Mouse (Mus musculus): ENCODE measurements at regions not wholly inside any gene's neighbourhood (a gene's known extent, or its start where the extent isn't known, plus 50 kb on each side); places are given as distances from the start of the nearest gene placed in this dataset.

DNA sequence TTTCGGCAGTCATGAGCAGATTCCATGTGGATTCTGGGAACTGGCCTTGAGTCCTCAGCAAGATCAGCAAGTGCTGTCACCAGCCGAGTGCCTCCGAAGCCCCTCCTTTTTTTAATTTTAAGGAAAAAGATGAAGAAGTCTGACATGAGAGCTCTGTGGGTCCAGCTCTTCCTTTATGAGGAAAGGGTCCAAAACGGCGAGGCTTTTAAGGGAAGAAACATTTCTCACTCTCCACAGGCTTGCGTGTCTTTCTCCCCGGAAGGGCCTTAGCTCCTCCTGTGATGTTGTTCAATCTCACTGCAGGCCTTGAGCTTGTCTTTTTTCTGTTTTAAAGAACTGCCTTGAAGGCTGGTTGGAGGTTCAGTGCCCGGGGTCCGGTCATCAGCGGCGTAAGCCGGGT, 283.5 kb upstream of the Klf3 start:
- Histone ChIP-seq H3K27me3 (replicated peaks; ENCODE audit: control insufficient read depth, insufficient read depth, low read length) (no peaks in the 10 kb centered on the region), H3K4me2 (ENCODE audit: low read length) (no peak overlapping the region), H3K27ac (ENCODE audit: low read depth) (no peak overlapping the region), H3K9ac (ENCODE audit: low read length) (no peak overlapping the region), H3K36me3 (ENCODE audit: control insufficient read depth, insufficient read depth, low read length) (no peaks in the 10 kb centered on the region), H3K9me3 (ENCODE audit: control insufficient read depth, low read length) (no peaks in the 10 kb centered on the region), H3K4me1 (replicated peaks; ENCODE audit: control insufficient read depth, insufficient read depth, low read length) (peaks cover 11% of the 10 kb centered on the region; the same call in 1 of the 2 replicates), H3K4me3 (ENCODE audit: low read depth, low read length) (no peak overlapping the region)
- no peak for DNase-seq (ENCODE audit: low spot score)
- no peak for ATAC-seq (replicated peaks; ENCODE audit: low FRiP score, low TSS enrichment, low read depth)
- 81% methylated on average over 12 of the region's 12 CpGs for WGBS

DNA sequence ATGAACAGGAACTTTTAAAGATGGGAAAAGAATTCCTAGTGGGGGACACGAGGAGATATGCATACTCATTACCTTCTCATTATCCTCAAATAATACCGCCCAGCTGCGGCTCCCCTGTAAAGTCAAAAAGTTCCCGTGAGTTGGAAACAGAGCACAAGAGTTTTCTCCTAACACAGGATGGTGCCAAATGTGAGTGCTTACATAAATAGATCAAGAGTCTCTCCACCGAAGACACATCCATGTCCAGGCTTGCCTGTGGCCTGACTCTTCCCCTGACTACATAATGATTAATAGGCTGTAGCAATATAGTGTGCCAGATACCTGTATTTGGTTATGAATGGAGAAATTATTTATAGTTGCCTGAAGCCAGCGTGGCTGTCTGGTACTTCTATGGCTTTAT, 281.8 kb upstream of the Klf3 start:
- no peaks in the 10 kb centered on the region for H3K36me3 ChIP-seq (ENCODE audit: control insufficient read depth, insufficient read depth, low read length)
- no peak overlapping the region for H3K27ac ChIP-seq (ENCODE audit: low read depth)
- no peak for DNase-seq (ENCODE audit: low spot score)

DNA sequence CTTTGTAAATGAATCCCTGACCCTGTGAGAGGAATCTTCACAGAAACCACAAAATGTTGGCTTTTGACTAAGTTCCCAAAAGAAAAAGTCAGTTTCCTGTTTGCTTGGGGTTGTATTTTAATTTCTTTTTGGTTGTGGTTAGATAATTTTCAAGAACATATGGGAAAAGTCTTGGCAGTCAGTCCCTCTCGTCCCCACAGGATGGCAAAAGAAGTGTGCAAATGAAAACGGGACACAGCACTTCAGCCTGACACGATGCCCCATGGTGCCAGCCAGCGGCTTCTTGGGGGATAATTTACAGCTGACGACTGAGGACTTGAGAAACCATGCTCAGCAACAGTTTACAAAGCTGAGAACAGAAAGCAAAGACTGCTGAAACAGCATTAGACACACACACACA, 281.2 kb upstream of the Klf3 start:
- 32% methylated on average over 5 of the region's 5 CpGs for WGBS
- no peak overlapping the region for H3K9ac ChIP-seq (ENCODE audit: low read length)

More for the DNA sequence above, 281.8 kb upstream of the Klf3 start:
- no peak overlapping the region for H3K4me3 ChIP-seq (ENCODE audit: low read depth, low read length)
- no peak overlapping the region for H3K4me2 ChIP-seq (ENCODE audit: low read length)
- H3K9me3 ChIP-seq (ENCODE audit: control insufficient read depth, low read length): no peaks in the 10 kb centered on the region
- no peaks in the 10 kb centered on the region for H3K27me3 ChIP-seq (replicated peaks; ENCODE audit: control insufficient read depth, insufficient read depth, low read length)
- no peak overlapping the region for H3K9ac ChIP-seq (ENCODE audit: low read length)
- no peak for ATAC-seq (replicated peaks; ENCODE audit: low FRiP score, low TSS enrichment, low read depth)
- WGBS: 66% methylated on average over 6 of the region's 6 CpGs
- H3K4me1 ChIP-seq (replicated peaks; ENCODE audit: control insufficient read depth, insufficient read depth, low read length): peaks cover 11% of the 10 kb centered on the region; the same call in 1 of the 2 replicates

DNA sequence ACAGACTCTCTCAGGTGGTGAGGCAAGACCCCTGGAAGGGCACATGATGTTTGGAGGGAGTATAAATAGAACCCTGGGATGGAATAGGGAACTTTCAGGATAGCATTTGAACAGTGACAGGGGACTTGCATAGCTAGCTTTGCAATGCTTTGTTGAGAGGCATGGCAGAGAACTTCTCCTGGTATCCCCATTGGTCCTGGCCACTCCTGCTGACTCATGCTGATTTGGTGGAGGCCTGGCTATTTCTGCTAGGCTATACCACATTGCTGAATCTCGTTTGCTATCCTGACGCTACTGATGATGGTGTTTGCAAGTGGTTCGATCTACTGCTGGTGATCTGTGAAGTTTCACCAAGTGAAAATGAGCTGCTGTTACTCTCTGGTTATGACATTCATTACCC, 276.7 kb upstream of the Klf3 start:
- H3K4me2 ChIP-seq (ENCODE audit: low read length): no peak overlapping the region
- no peaks in the 10 kb centered on the region for H3K27me3 ChIP-seq (replicated peaks; ENCODE audit: control insufficient read depth, insufficient read depth, low read length)
- no peak overlapping the region for H3K4me3 ChIP-seq (ENCODE audit: low read depth, low read length)
- DNase-seq (ENCODE audit: low spot score) (no peak), ATAC-seq (replicated peaks; ENCODE audit: low FRiP score, low TSS enrichment, low read depth) (no peak)
- 0 out of 2 replicates have a peak, but pooled peaks cover under 1% of the 10 kb centered on the region for H3K4me1 ChIP-seq (replicated peaks; ENCODE audit: control insufficient read depth, insufficient read depth, low read length)
- 87% methylated on average over 3 of the region's 3 CpGs for WGBS
- no peaks in the 10 kb centered on the region for H3K36me3 ChIP-seq (ENCODE audit: control insufficient read depth, insufficient read depth, low read length)
- H3K27ac ChIP-seq (ENCODE audit: low read depth): no peak overlapping the region
- no peaks in the 10 kb centered on the region for H3K9me3 ChIP-seq (ENCODE audit: control insufficient read depth, low read length)
- no peak overlapping the region for H3K9ac ChIP-seq (ENCODE audit: low read length)

More for the DNA sequence above, 281.2 kb upstream of the Klf3 start:
- Histone ChIP-seq H3K27me3 (replicated peaks; ENCODE audit: control insufficient read depth, insufficient read depth, low read length) (no peaks in the 10 kb centered on the region), H3K4me2 (ENCODE audit: low read length) (no peak overlapping the region), H3K36me3 (ENCODE audit: control insufficient read depth, insufficient read depth, low read length) (no peaks in the 10 kb centered on the region), H3K4me3 (ENCODE audit: low read depth, low read length) (no peak overlapping the region), H3K4me1 (replicated peaks; ENCODE audit: control insufficient read depth, insufficient read depth, low read length) (peaks cover 11% of the 10 kb centered on the region; the same call in 1 of the 2 replicates), H3K27ac (ENCODE audit: low read depth) (no peak overlapping the region), H3K9me3 (ENCODE audit: control insufficient read depth, low read length) (no peaks in the 10 kb centered on the region)
- DNase-seq (ENCODE audit: low spot score) (peak; percentile 48), ATAC-seq (replicated peaks; ENCODE audit: low FRiP score, low TSS enrichment, low read depth) (no peak)

GRCm38 (mm10) chr5:64527962-64528361, 275.2 kb upstream of the Klf3 start:
- DNase-seq (ENCODE audit: low spot score): no peak
- H3K9ac ChIP-seq (ENCODE audit: low read length): no peak overlapping the region
- WGBS: 79% methylated on average over 3 of the region's 3 CpGs

GRCm38 (mm10) chr5:64534371-64534770, 268.8 kb upstream of the Klf3 start:
- Histone ChIP-seq H3K36me3 (ENCODE audit: control insufficient read depth, insufficient read depth, low read length) (no peaks in the 10 kb centered on the region), H3K4me2 (ENCODE audit: low read length) (no peak overlapping the region), H3K4me1 (replicated peaks; ENCODE audit: control insufficient read depth, insufficient read depth, low read length) (peaks cover 19% of the 10 kb centered on the region), H3K27me3 (replicated peaks; ENCODE audit: control insufficient read depth, insufficient read depth, low read length) (no peaks in the 10 kb centered on the region), H3K9ac (ENCODE audit: low read length) (no peak overlapping the region), H3K4me3 (ENCODE audit: low read depth, low read length) (no peak overlapping the region), H3K27ac (ENCODE audit: low read depth) (no peak overlapping the region), H3K9me3 (ENCODE audit: control insufficient read depth, low read length) (no peaks in the 10 kb centered on the region)
- ATAC-seq (replicated peaks; ENCODE audit: low FRiP score, low TSS enrichment, low read depth) (no peak), DNase-seq (ENCODE audit: low spot score) (no peak)
- 85% methylated on average over 4 of the region's 4 CpGs for WGBS

More at GRCm38 (mm10) chr5:64527962-64528361, 275.2 kb upstream of the Klf3 start:
- Histone ChIP-seq H3K36me3 (ENCODE audit: control insufficient read depth, insufficient read depth, low read length) (no peaks in the 10 kb centered on the region), H3K4me1 (replicated peaks; ENCODE audit: control insufficient read depth, insufficient read depth, low read length) (no peaks in the 10 kb centered on the region), H3K9me3 (ENCODE audit: control insufficient read depth, low read length) (no peaks in the 10 kb centered on the region), H3K4me3 (ENCODE audit: low read depth, low read length) (no peak overlapping the region), H3K27ac (ENCODE audit: low read depth) (no peak overlapping the region), H3K27me3 (replicated peaks; ENCODE audit: control insufficient read depth, insufficient read depth, low read length) (no peaks in the 10 kb centered on the region), H3K4me2 (ENCODE audit: low read length) (no peak overlapping the region)
- ATAC-seq (replicated peaks; ENCODE audit: low FRiP score, low TSS enrichment, low read depth): no peak

- no peak overlapping the region for H3K4me3 ChIP-seq (ENCODE audit: low read depth, low read length)
- no peak overlapping the region for H3K4me2 ChIP-seq (ENCODE audit: low read length)
- H3K36me3 ChIP-seq (ENCODE audit: control insufficient read depth, insufficient read depth, low read length): no peaks in the 10 kb centered on the region
- WGBS: 90% methylated on average over 6 of the region's 6 CpGs
- DNase-seq (ENCODE audit: low spot score) (peak; percentile 39), ATAC-seq (replicated peaks; ENCODE audit: low FRiP score, low TSS enrichment, low read depth) (no peak)
- no peaks in the 10 kb centered on the region for H3K9me3 ChIP-seq (ENCODE audit: control insufficient read depth, low read length)
- no peak overlapping the region for H3K9ac ChIP-seq (ENCODE audit: low read length)
- H3K27ac ChIP-seq (ENCODE audit: low read depth): no peak overlapping the region
- H3K4me1 ChIP-seq (replicated peaks; ENCODE audit: control insufficient read depth, insufficient read depth, low read length): peaks cover 19% of the 10 kb centered on the region
- no peaks in the 10 kb centered on the region for H3K27me3 ChIP-seq (replicated peaks; ENCODE audit: control insufficient read depth, insufficient read depth, low read length)
Measured at GRCm38 (mm10) chr5:64534947-64535346, 268.2 kb upstream of the Klf3 start.

DNA sequence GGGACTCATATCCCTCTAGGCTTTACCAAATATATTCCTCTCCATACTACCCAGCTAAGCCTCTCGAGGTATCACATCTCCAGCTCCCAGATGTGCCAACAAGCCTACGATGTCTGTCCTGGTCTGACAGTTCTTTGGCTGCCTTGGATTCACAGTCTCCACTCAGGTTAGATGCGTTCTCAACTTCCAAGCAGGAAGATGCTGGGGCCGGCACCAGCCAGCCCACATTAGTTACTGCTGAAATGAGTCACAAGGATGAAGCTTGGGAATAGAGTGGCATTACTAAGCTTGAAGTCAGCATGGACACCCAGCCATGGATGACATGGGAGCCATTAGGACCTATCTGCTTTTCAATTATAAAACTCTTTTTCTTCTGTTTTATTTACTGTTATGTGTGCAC, 267.6 kb upstream of the Klf3 start:
- Histone ChIP-seq H3K4me3 (ENCODE audit: low read depth, low read length) (no peak overlapping the region), H3K27me3 (replicated peaks; ENCODE audit: control insufficient read depth, insufficient read depth, low read length) (no peaks in the 10 kb centered on the region), H3K36me3 (ENCODE audit: control insufficient read depth, insufficient read depth, low read length) (no peaks in the 10 kb centered on the region), H3K27ac (ENCODE audit: low read depth) (peak overlapping the region; percentile 63; the same call in 1 of the 2 replicates), H3K4me1 (replicated peaks; ENCODE audit: control insufficient read depth, insufficient read depth, low read length) (peaks cover 19% of the 10 kb centered on the region), H3K9me3 (ENCODE audit: control insufficient read depth, low read length) (no peaks in the 10 kb centered on the region), H3K4me2 (ENCODE audit: low read length) (no peak overlapping the region), H3K9ac (ENCODE audit: low read length) (no peak overlapping the region)
- ATAC-seq (replicated peaks; ENCODE audit: low FRiP score, low TSS enrichment, low read depth) (no peak), DNase-seq (ENCODE audit: low spot score) (peak; percentile 50)
- WGBS: 86% methylated on average over 4 of the region's 4 CpGs

- DNase-seq (ENCODE audit: low spot score) (peak; percentile 79), ATAC-seq (replicated peaks; ENCODE audit: low FRiP score, low TSS enrichment, low read depth) (peak; percentile 88)
- Histone ChIP-seq H3K9ac (ENCODE audit: low read length) (no peak overlapping the region), H3K4me3 (ENCODE audit: low read depth, low read length) (no peak overlapping the region), H3K27ac (ENCODE audit: low read depth) (peak overlapping the region; percentile 63), H3K27me3 (replicated peaks; ENCODE audit: control insufficient read depth, insufficient read depth, low read length) (no peaks in the 10 kb centered on the region), H3K4me2 (ENCODE audit: low read length) (peak overlapping the region; percentile 30), H3K4me1 (replicated peaks; ENCODE audit: control insufficient read depth, insufficient read depth, low read length) (peaks cover 19% of the 10 kb centered on the region), H3K36me3 (ENCODE audit: control insufficient read depth, insufficient read depth, low read length) (no peaks in the 10 kb centered on the region), H3K9me3 (ENCODE audit: control insufficient read depth, low read length) (no peaks in the 10 kb centered on the region)
- 18% methylated on average over 20 of the region's 20 CpGs for WGBS
Measured at GRCm38 (mm10) chr5:64536393-64537112, 266.6 kb upstream of the Klf3 start.
